32 mouse cellular contexts compared by ENCODE assay signal in the genomic region with DNA sequence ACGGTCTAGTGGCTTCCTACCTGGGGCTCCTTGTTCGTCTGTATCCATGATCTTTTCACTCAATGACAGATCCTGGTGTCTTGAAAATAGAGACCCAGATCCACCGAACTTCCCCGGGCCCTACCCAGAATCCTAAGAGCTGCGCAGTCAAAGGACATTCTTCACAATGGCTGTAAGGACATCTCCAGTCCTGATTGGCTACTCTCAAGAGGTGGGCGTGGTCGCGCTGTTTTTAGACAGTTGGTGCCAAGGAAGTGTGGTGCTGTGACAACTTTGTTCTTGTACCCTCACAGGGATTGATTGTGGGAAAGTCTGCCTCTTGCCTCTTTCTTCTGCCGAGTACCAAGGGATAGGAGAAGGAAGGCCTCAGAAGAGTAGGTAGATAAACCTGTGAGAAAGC. TPM values are rescaled to one million over a fixed set of nuclear protein-coding genes. Genes with fewer than 3 reads are reported as not detected.
"Had no signal": no experiment of that assay in that cellular context is flagged by ENCODE, and none has a peak within 500 bp of the region (broad histone marks: within the 10 kb centered on the region; RNA-seq: fewer than 3 reads in every experiment).

A gene (minus strand): TSS at position 126 of the 400 bp plus-strand sequence.

- H3K9ac ChIP-seq: limb, embryonic 12.5 days; limb, embryonic 15.5 days; liver, embryonic 14.5 days; liver, postnatal 0 days; lung, embryonic 14.5 days had no signal

- H3K27ac ChIP-seq: kidney, postnatal 0 days; layer of hippocampus, adult 2 months; left cerebral cortex, adult 2 months; limb, embryonic 12.5 days; limb, embryonic 15.5 days; liver, embryonic 14.5 days; stomach, postnatal 0 days had no signal

- H3K4me1 ChIP-seq: limb, embryonic 12.5 days; limb, embryonic 15.5 days had no signal

- H3K36me3 ChIP-seq: limb, embryonic 12.5 days; limb, embryonic 15.5 days had no signal

- H3K27me3 ChIP-seq: limb, embryonic 12.5 days; limb, embryonic 15.5 days had no signal

- H3K4me3 ChIP-seq: layer of hippocampus, adult 2 months; left cerebral cortex, adult 2 months; limb, embryonic 12.5 days; limb, embryonic 15.5 days; megakaryocyte, embryonic 14.5 days had no signal

- H3K9me3 ChIP-seq: limb, embryonic 12.5 days; limb, embryonic 15.5 days; megakaryocyte, embryonic 14.5 days had no signal

- ATAC-seq: liver, postnatal 0 days; lung, postnatal 0 days had no signal

- DNase-seq: kidney, adult 2 months; kidney, postnatal 25 days; layer of hippocampus, postnatal 36 days; liver, postnatal 0 days; lung, embryonic 14.5 days; midbrain, embryonic 14.5 days; right cerebral cortex, adult 18-20 months; right cerebral cortex, postnatal 14 days; right cerebral cortex, postnatal 4 days; thymus, adult 2 months; thymus, postnatal 14 days; thymus, postnatal 4 days had no signal

RNA-seq across cellular contexts. Expression of the gene that starts here (rescaled TPM):
- total RNA-seq: layer of hippocampus, adult 2 months; layer of hippocampus, postnatal 10 days; layer of hippocampus, postnatal 36 days; left cerebral cortex, adult 2 months; left cerebral cortex, postnatal 10 days; left cerebral cortex, postnatal 36 days; midbrain, postnatal 0 days had no signal
- polyA plus RNA-seq: kidney, adult 2 months; kidney, embryonic 14.5 days; kidney, postnatal 0 days; large intestine, adult 2 months; limb, embryonic 12.5 days; limb, embryonic 15.5 days; liver, embryonic 11.5 days; liver, embryonic 14.5 days; liver, postnatal 0 days; lung, embryonic 14.5 days; lung, postnatal 0 days; midbrain, embryonic 11.5 days; midbrain, embryonic 14.5 days; midbrain, postnatal 0 days; neural tube, embryonic 11.5 days; neural tube, embryonic 14.5 days; stomach, embryonic 14.5 days; stomach, postnatal 0 days; thymus, adult 2 months had no signal
